Mouse (Mus musculus): Measurements from ENCODE around the gene Olfr154.
"Not testable (repeated sequence)": the region's sequence is repeated elsewhere in the genome, so short reads cannot be mapped to it uniquely, and the experiment has no call there.

DNA sequence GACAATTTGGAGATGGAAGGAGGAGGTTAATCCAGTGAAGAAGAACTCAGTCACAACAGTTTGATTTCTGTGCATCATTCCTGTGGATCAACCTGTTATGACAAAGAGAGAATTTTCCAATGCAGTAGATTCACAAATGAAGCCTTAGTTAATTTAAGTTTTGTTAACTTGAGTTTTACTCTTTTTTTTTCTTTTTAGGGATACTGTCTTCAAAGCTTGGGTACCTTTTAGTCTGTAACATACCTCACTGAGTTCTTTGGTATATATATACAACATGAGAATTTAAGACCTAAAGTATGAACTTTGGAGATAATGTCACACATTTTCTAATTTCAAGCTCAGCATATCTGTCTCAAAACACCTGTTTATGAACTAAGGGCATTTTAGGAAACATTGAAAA, at the start of gene Olfr154:
- TF ChIP-seq POLR2A, CTCF (IDR thresholded peaks at IDR 0.05; ENCODE audit: insufficient read depth, low read depth, low read length): not testable (repeated sequence)
